Mouse (Mus musculus): ENCODE measurements around the gene Amigo2. TPM values are rescaled to one million over a fixed set of nuclear protein-coding genes. Genes with fewer than 3 reads are reported as not detected.
A peak's percentile ranks its signal among the peaks of the same experiment; 100 is the strongest.
"Not testable (repeated sequence)": the region's sequence is repeated elsewhere in the genome, so short reads cannot be mapped to it uniquely, and the experiment has no call there.

Gene Amigo2
- polyA plus RNA-seq, 1 experiment from 2014 or later, result 11.5 TPM

DNA sequence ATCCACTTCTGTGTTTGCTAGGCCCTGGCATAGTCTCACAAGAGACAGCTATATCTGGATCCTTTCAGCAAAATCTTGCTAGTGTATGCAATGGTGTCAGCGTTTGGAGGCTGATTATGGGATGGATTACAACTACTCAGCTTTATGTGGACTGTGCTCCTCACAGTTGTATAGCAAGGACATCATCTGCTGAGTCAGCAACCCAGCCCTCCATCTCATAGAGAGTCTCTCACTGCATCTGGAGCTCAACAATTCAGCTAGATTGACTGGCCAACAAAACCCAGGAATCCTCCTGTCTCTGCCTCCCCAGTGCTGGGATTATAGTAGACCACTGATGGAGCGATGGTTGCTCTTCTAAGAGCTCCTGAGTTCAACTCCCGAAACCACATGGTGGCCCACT lies 37.3 kb downstream of the Amigo2 start:
- H3K4me1 ChIP-seq (replicated peaks; ENCODE audit: control insufficient read depth, insufficient read depth, low read length); H3K9ac ChIP-seq; DNase-seq (ENCODE audit: low spot score); H3K4me3 ChIP-seq (replicated peaks; ENCODE audit: low read length); H3K9me3 ChIP-seq (ENCODE audit: control insufficient read depth, low read length); H3K4me2 ChIP-seq (replicated peaks); H3K36me3 ChIP-seq (replicated peaks; ENCODE audit: control insufficient read depth, insufficient read depth); H3K27ac ChIP-seq; ATAC-seq (ENCODE audit: low FRiP score); H3K27me3 ChIP-seq (ENCODE audit: control insufficient read depth, insufficient read depth, low read length): not testable (repeated sequence)
- 82% methylated on average over 3 of the region's 3 CpGs for WGBS

DNA sequence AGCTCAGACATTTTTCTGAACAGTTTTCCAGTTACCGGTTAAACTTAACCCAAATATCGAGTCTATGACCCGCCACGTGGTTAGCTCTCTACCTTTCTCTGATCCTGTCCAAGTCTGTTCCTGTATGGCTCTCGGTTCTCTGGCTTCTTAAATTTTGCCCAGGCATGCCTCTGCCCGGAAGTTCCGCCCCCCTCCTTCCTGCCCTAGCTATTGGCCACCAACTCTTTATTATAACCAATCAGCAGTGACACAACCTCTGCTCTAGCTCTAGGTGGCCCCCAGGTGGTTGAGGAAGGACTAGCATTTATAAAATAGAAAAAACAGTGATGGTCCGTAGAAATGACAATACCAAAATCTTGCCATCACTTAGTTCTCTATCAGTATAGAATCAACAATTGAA lies 40.6 kb downstream of the Amigo2 start:
- Histone ChIP-seq H3K27ac (no peak overlapping the region), H3K36me3 (replicated peaks; ENCODE audit: control insufficient read depth, insufficient read depth) (no peaks in the 10 kb centered on the region), H3K4me3 (replicated peaks; ENCODE audit: low read length) (no peak overlapping the region), H3K4me1 (replicated peaks; ENCODE audit: control insufficient read depth, insufficient read depth, low read length) (no peaks in the 10 kb centered on the region), H3K9ac (no peak overlapping the region), H3K9me3 (ENCODE audit: control insufficient read depth, low read length) (no peaks in the 10 kb centered on the region), H3K27me3 (ENCODE audit: control insufficient read depth, insufficient read depth, low read length) (no peaks in the 10 kb centered on the region), H3K4me2 (replicated peaks) (no peak overlapping the region)
- ATAC-seq (ENCODE audit: low FRiP score) (no peak), DNase-seq (ENCODE audit: low spot score) (no peak)
- WGBS, result 96% methylated on average over 8 of the region's 8 CpGs

GRCm38 (mm10) chr15:97205776-97206175 lies 41.3 kb downstream of the Amigo2 start:
- no peak overlapping the region for H3K4me2 ChIP-seq (replicated peaks)
- no peak overlapping the region for H3K4me3 ChIP-seq (replicated peaks; ENCODE audit: low read length)
- H3K36me3 ChIP-seq (replicated peaks; ENCODE audit: control insufficient read depth, insufficient read depth), result no peaks in the 10 kb centered on the region
- no peaks in the 10 kb centered on the region for H3K27me3 ChIP-seq (ENCODE audit: control insufficient read depth, insufficient read depth, low read length)
- no peak overlapping the region for H3K9ac ChIP-seq
- H3K4me1 ChIP-seq (replicated peaks; ENCODE audit: control insufficient read depth, insufficient read depth, low read length), result no peaks in the 10 kb centered on the region
- no peaks in the 10 kb centered on the region for H3K9me3 ChIP-seq (ENCODE audit: control insufficient read depth, low read length)
- DNase-seq (ENCODE audit: low spot score) (no peak), ATAC-seq (ENCODE audit: low FRiP score) (no peak)
- WGBS, result 80% methylated on average over 10 of the region's 10 CpGs
- no peak overlapping the region for H3K27ac ChIP-seq

- Histone ChIP-seq H3K4me3 (replicated peaks; ENCODE audit: low read length) (no peak overlapping the region), H3K9ac (no peak overlapping the region), H3K27ac (no peak overlapping the region), H3K4me2 (replicated peaks) (no peak overlapping the region), H3K27me3 (ENCODE audit: control insufficient read depth, insufficient read depth, low read length) (no peaks in the 10 kb centered on the region), H3K36me3 (replicated peaks; ENCODE audit: control insufficient read depth, insufficient read depth) (no peaks in the 10 kb centered on the region), H3K9me3 (ENCODE audit: control insufficient read depth, low read length) (no peaks in the 10 kb centered on the region), H3K4me1 (replicated peaks; ENCODE audit: control insufficient read depth, insufficient read depth, low read length) (no peaks in the 10 kb centered on the region)
- ATAC-seq (ENCODE audit: low FRiP score) (no peak), DNase-seq (ENCODE audit: low spot score) (no peak)
- 83% methylated on average over 3 of the region's 3 CpGs for WGBS
These were observed 42.2 kb downstream of the Amigo2 start for GRCm38 (mm10) chr15:97204889-97205288.

DNA sequence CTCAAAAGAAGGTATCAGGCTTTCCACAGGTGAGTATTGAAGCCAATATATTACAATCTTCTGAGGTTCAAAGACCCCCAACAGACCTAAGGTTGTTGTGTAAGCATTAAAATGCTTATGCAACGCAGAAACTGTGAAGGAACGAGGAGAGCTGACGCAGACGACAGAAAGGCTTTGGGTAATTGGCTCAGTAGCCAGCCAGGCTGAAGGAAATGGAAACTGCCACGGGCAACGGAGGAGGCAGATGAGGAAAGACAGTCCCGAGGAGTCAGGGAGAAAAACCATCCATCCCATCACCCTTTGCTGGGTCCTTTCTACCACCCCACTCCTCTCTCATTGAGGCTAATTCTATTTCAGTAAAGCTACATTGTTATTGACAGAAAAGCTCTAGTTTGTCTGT lies 50.4 kb downstream of the Amigo2 start:
- no peak overlapping the region for H3K4me3 ChIP-seq (replicated peaks; ENCODE audit: low read length)
- H3K4me1 ChIP-seq (replicated peaks; ENCODE audit: control insufficient read depth, insufficient read depth, low read length), result no peaks in the 10 kb centered on the region
- ATAC-seq (ENCODE audit: low FRiP score), result no peak
- WGBS, result 68% methylated on average over 7 of the region's 7 CpGs
- no peak for DNase-seq (ENCODE audit: low spot score)
- no peak overlapping the region for H3K27ac ChIP-seq
- H3K36me3 ChIP-seq (replicated peaks; ENCODE audit: control insufficient read depth, insufficient read depth), result no peaks in the 10 kb centered on the region
- H3K9ac ChIP-seq, result no peak overlapping the region
- H3K9me3 ChIP-seq (ENCODE audit: control insufficient read depth, low read length), result no peaks in the 10 kb centered on the region
- H3K27me3 ChIP-seq (ENCODE audit: control insufficient read depth, insufficient read depth, low read length), result no peaks in the 10 kb centered on the region
- H3K4me2 ChIP-seq (replicated peaks), result no peak overlapping the region

DNA sequence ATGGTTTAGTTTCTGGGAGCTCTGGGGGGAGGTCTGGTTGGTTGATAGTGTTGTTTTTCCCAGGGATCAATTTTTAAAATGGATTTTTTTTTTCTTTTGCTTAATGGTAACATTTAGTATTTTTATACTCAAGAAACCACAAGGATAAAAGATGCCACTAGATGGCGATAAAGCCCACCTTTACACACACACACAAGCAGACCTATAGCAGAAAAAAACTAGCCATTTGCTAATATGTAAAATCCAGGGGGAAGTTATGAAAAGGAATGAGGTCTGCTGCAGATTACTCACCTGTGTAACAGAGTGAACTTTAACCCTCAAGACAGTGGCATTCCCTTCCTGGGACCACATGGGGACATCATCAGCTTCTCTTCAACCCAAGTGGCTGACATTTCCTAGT lies 51.5 kb downstream of the Amigo2 start:
- WGBS, result 0% methylated on average over 1 of the region's 1 CpGs

More for the DNA sequence above, 51.5 kb downstream of the Amigo2 start:
- DNase-seq (ENCODE audit: low spot score) (peak; percentile 91), ATAC-seq (ENCODE audit: low FRiP score) (no peak; the same call in 1 of the 2 replicates)
- no peak overlapping the region for H3K4me2 ChIP-seq (replicated peaks)
- no peak overlapping the region for H3K4me3 ChIP-seq (replicated peaks; ENCODE audit: low read length)
- no peaks in the 10 kb centered on the region for H3K27me3 ChIP-seq (ENCODE audit: control insufficient read depth, insufficient read depth, low read length)
- no peaks in the 10 kb centered on the region for H3K36me3 ChIP-seq (replicated peaks; ENCODE audit: control insufficient read depth, insufficient read depth)
- H3K4me1 ChIP-seq (replicated peaks; ENCODE audit: control insufficient read depth, insufficient read depth, low read length), result no peaks in the 10 kb centered on the region
- no peak overlapping the region for H3K9ac ChIP-seq
- no peak overlapping the region for H3K27ac ChIP-seq
- H3K9me3 ChIP-seq (ENCODE audit: control insufficient read depth, low read length), result no peaks in the 10 kb centered on the region

Other genes with a start within 250 kb of the Amigo2 start
- 3.6 and 3.9 TPM in 2 replicates for gene Slc38a4, start 191.3 kb downstream of the Amigo2 start, polyA plus RNA-seq (2014; fragmentation: Nextera tagmentation; extraction: Ambion mirVana)
- gene Pced1b, start 180 bp downstream of the Amigo2 start, polyA plus RNA-seq (2014; fragmentation: Nextera tagmentation; extraction: Ambion mirVana), result 4.7 and 5.8 TPM in 2 replicates

All from hindbrain, embryonic 14.5 days (tissue).